Mouse (Mus musculus) heart, embryonic 11.5 days (tissue): ENCODE measurements around the gene Armh1. TPM values are rescaled to one million over a fixed set of nuclear protein-coding genes. Genes with fewer than 3 reads are reported as not detected.

Source experiments
- ATAC-seq: fragments of 200-750 bp; cut with Nextera tagmentation; replicated peaks from 2 replicates; pipeline ENCODE4 v1.8.0; 2017; ENCODE audit warnings: moderate library complexity; ENCODE audit not compliant: insufficient number of reproducible peaks, low FRiP score, low TSS enrichment
- H3K27ac ChIP-seq: fragments of 300-500 bp; sonication (generic); 2 replicates; pipeline ENCODE4 v1.5.1; 2014; ENCODE audit warnings: mild to moderate bottlenecking, low read depth, low read length
- H3K27me3 ChIP-seq: fragments of 300-500 bp; sonication (generic); 2 replicates; pipeline ENCODE4 v1.6.1; 2014; ENCODE audit warnings: mild to moderate bottlenecking, low read length, mixed read lengths; ENCODE audit not compliant: control insufficient read depth, insufficient read depth
- H3K36me3 ChIP-seq: fragments of 300-500 bp; sonication (generic); 2 replicates; pipeline ENCODE4 v1.6.1; 2014; ENCODE audit warnings: mild to moderate bottlenecking, low read length, moderate library complexity, mixed read lengths; ENCODE audit not compliant: control insufficient read depth, insufficient read depth
- H3K4me1 ChIP-seq: fragments of 300-500 bp; sonication (generic); 2 replicates; pipeline ENCODE4 v1.6.1; 2014; ENCODE audit warnings: low read length; ENCODE audit not compliant: control insufficient read depth, insufficient read depth
- H3K4me2 ChIP-seq: fragments of 300-500 bp; sonication (generic); 2 replicates; pipeline ENCODE4 v1.6.1; 2014; ENCODE audit warnings: mild to moderate bottlenecking, moderate library complexity
- H3K4me3 ChIP-seq: fragments of 300-500 bp; sonication (generic); 2 replicates; pipeline ENCODE4 v1.5.1; 2014; ENCODE audit warnings: low read depth, low read length
- H3K9ac ChIP-seq: fragments of 300-500 bp; sonication (generic); 2 replicates; pipeline ENCODE4 v1.6.1; 2014; ENCODE audit warnings: mild to moderate bottlenecking, low read depth, low read length, moderate library complexity
- H3K9me3 ChIP-seq: fragments of 300-500 bp; sonication (generic); replicated peaks from 2 replicates; pipeline ENCODE4 v1.6.1; 2016; ENCODE audit warnings: low read length; ENCODE audit not compliant: control insufficient read depth
- whole genome bisulfite sequencing: fragments of 180-500 bp; shearing (Covaris S2); extraction: QIAGEN DNeasy Blood & Tissue Kit; methylation state at CpG from one replicate; pipeline ENCODE4 v1.1.7; 2014; ENCODE audit not compliant: insufficient replicate concordance; 5-methylcytosine and 5-hydroxymethylcytosine counted together
- polyA plus RNA-seq: library from polyadenylated mRNA; unstranded; fragments of >200 nt; fragmentation: Nextera tagmentation; extraction: Ambion mirVana; gene quantifications from 2 replicates; pipeline ENCODE4 v1.2.1, GENCODE M21; 2014

The Armh1 gene
- polyA plus RNA-seq, 1 experiment from 2014 or later, result 0.14 TPM

- Histone ChIP-seq H3K4me1 (peaks cover 39% of the 10 kb centered on the region), H3K4me3 (no peak overlapping the region), H3K4me2 (peak overlapping the region; percentile 20; the same call in 1 of the 2 replicates), H3K27ac (0 out of 2 replicates have a peak overlapping the region, but pooled peaks have one; percentile 43), H3K9ac (no peak overlapping the region), H3K36me3 (peaks cover 17% of the 10 kb centered on the region), H3K9me3 (no peaks in the 10 kb centered on the region), H3K27me3 (no peaks in the 10 kb centered on the region)
- 21% methylated on average over 22 of the region's 22 CpGs for WGBS
- ATAC-seq, result peak; percentile 54; the same call in 1 of the 2 replicates
Measured at GRCm38 (mm10) chr4:117283271-117284191, 31.6 kb upstream of the Armh1 start.

DNA sequence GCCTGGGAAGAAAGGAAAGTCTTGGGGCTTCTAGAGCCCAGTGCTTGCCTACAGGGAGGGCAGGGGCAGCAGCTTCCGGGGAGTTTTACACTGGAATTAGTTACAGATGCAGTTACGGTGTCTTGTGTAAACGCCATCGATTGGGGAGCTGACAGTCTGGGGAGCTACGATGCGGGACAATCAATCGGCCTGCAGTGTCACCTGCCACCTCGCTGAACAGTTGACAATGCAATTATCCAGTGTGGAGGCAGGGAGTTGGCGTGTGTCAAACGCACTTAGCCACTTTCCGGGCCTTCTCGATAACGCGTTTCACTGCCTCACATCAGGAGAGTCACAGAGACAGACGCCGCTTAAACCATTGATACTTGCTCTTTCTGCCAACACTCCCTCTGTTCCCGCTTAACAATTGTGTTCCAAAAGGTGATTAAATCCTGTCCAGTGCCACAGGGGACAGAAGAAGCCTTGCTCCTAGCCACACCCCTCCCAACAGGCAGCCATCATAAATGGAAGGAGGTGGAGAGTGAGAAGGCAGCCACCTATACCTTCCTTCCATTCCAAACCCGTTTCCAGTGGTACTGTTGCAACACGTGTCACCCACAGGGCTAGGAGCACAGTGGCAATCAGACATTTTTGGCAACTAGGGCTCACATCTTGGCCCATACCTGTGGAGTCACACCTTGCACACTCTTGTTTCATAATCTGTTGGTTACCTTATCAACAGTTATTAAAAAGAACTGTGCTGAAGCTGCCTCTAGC lies 29.3 kb upstream of the Armh1 start:
- ATAC-seq, result no peak
- no peak overlapping the region for H3K4me3 ChIP-seq
- peaks cover 35% of the 10 kb centered on the region for H3K36me3 ChIP-seq
- H3K4me1 ChIP-seq, result peaks cover 32% of the 10 kb centered on the region
- no peaks in the 10 kb centered on the region for H3K27me3 ChIP-seq
- H3K4me2 ChIP-seq, result no peak overlapping the region
- 64% methylated on average over 19 of the region's 19 CpGs for WGBS
- no peak overlapping the region for H3K27ac ChIP-seq
- H3K9me3 ChIP-seq, result no peaks in the 10 kb centered on the region
- H3K9ac ChIP-seq, result no peak overlapping the region

DNA sequence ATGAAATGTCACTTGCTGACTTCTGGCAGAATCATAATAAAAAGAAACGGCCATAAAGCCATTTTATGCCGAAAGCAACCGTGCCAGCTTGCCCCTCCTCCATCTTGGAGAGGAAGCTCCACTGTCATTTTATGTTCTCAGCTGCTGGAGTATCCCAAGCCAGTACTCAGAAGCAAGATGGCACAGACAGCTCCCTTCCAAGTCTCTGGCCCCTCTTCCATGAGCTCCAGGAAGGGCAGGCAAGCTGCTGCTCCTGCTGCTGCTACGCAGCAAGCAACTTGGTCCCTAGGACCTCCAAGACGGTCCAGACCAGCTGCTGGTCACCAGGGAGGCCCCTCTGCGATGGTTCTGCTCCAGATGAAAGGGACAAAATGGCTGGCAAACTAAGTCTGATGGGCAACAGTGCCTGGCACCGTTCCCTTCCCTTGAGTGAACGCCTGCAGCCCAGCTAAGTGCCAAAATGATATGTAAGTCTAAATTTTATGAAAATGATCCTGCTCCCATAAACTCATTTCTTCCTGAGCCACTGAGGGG lies 28.5 kb upstream of the Armh1 start:
- H3K4me3 ChIP-seq, result no peak overlapping the region
- H3K36me3 ChIP-seq, result peaks cover 40% of the 10 kb centered on the region
- whole genome bisulfite sequencing, result 90% methylated on average over 8 of the region's 8 CpGs
- peaks cover 32% of the 10 kb centered on the region for H3K4me1 ChIP-seq
- no peak overlapping the region for H3K4me2 ChIP-seq
- no peak overlapping the region for H3K9ac ChIP-seq
- H3K9me3 ChIP-seq, result no peaks in the 10 kb centered on the region
- no peaks in the 10 kb centered on the region for H3K27me3 ChIP-seq
- H3K27ac ChIP-seq, result no peak overlapping the region
- no peak for ATAC-seq

DNA sequence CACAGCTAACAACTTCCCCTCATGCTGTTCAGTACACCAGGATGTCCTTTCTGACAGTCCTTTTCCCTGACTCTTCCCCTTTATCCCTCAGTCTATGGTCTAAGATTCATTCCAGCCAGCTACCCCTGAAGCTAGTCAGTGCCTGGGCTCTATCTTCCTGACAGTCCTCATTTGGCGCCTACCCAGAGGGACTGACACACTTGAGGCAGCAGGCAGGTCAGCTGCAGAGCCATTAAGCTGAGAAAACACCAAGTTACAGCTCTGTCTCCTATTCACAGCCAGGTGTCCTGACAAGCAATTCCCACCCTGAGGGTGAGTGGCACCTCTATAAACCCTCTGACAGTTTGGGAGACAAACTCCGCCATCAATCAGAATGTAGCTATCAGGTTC lies 27.3 kb upstream of the Armh1 start:
- no peak overlapping the region for H3K9ac ChIP-seq
- H3K36me3 ChIP-seq, result peaks cover 43% of the 10 kb centered on the region
- 66% methylated on average over 2 of the region's 2 CpGs for WGBS
- no peak for ATAC-seq
- no peak overlapping the region for H3K4me2 ChIP-seq
- peaks cover 20% of the 10 kb centered on the region for H3K4me1 ChIP-seq
- H3K27me3 ChIP-seq, result no peaks in the 10 kb centered on the region
- H3K27ac ChIP-seq, result no peak overlapping the region
- no peak overlapping the region for H3K4me3 ChIP-seq
- peaks cover 4% of the 10 kb centered on the region; the same call in 1 of the 2 replicates for H3K9me3 ChIP-seq

DNA sequence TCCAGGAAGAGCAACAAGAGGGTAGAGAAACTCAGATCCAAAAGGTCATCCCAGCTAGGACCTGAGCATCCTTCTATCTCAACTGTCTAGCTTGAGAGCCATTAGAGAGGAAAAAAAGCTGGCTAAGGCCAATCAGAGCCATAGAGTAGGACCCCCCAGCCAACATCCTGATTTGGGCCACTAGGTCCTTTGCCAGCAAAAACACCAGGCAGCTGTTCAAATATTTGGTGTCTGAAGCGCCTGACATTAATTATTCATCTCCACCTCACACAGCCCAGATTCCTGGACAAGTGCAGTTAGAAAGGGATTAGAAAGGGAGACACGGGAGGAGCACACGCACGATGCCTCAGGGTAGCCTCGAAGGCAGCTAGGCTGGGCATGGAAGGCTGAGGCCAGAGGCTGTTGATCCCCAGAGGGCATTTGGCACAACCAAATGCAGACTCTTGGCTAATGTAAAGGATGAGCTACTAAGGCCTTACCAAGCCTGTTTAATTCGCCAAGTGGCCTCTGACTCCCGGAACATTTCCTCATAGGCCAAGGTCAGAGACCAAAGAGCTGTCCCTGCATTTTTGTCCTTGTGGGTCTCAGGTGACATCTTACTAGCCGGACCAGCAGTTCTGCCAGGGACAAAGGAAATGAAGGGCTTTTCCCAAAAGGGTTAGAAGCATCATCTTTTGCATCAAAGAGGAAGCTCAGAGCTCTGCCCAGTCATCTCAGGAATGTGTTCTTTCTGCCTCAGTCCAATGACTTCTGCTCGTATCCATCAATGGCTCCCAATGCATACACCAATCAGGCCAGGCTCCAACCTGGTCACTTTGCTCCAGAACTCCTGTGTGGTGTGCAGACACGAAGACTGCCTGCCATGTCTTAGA lies 26.7 kb upstream of the Armh1 start:
- WGBS, result 80% methylated on average over 10 of the region's 10 CpGs
- H3K27me3 ChIP-seq, result no peaks in the 10 kb centered on the region
- H3K4me3 ChIP-seq, result no peak overlapping the region
- ATAC-seq, result no peak
- H3K9ac ChIP-seq, result no peak overlapping the region
- H3K36me3 ChIP-seq, result peaks cover 49% of the 10 kb centered on the region
- H3K4me1 ChIP-seq, result peaks cover 14% of the 10 kb centered on the region
- H3K27ac ChIP-seq, result no peak overlapping the region
- H3K9me3 ChIP-seq, result peaks cover 8% of the 10 kb centered on the region; the same call in 1 of the 2 replicates
- no peak overlapping the region for H3K4me2 ChIP-seq

- no peak for ATAC-seq
Measured at GRCm38 (mm10) chr4:117277687-117278086, 25.8 kb upstream of the Armh1 start.

GRCm38 (mm10) chr4:117277021-117277420 lies 25.1 kb upstream of the Armh1 start:
- peaks cover 6% of the 10 kb centered on the region; the same call in 1 of the 2 replicates for H3K4me1 ChIP-seq
- peaks cover 59% of the 10 kb centered on the region for H3K36me3 ChIP-seq
- no peak overlapping the region for H3K4me3 ChIP-seq
- 89% methylated on average over 13 of the region's 13 CpGs for WGBS
- H3K27ac ChIP-seq, result no peak overlapping the region
- H3K9ac ChIP-seq, result no peak overlapping the region
- no peaks in the 10 kb centered on the region for H3K27me3 ChIP-seq
- no peak for ATAC-seq
- H3K9me3 ChIP-seq, result peaks cover 8% of the 10 kb centered on the region; the same call in 1 of the 2 replicates
- no peak overlapping the region for H3K4me2 ChIP-seq

More at GRCm38 (mm10) chr4:117277687-117278086, 25.8 kb upstream of the Armh1 start:
- WGBS, result 90% methylated on average over 7 of the region's 7 CpGs
- H3K9me3 ChIP-seq, result peaks cover 8% of the 10 kb centered on the region; the same call in 1 of the 2 replicates
- no peak overlapping the region for H3K4me3 ChIP-seq
- peaks cover 58% of the 10 kb centered on the region for H3K36me3 ChIP-seq
- no peak overlapping the region for H3K27ac ChIP-seq
- H3K4me1 ChIP-seq, result peaks cover 6% of the 10 kb centered on the region; the same call in 1 of the 2 replicates
- no peak overlapping the region for H3K9ac ChIP-seq
- no peaks in the 10 kb centered on the region for H3K27me3 ChIP-seq
- H3K4me2 ChIP-seq, result no peak overlapping the region
